Mouse (Mus musculus) embryonic facial prominence, embryonic 15.5 days (tissue): ENCODE data around the gene Sec14l3. TPM values are rescaled to one million over a fixed set of nuclear protein-coding genes. Genes with fewer than 3 reads are reported as not detected.
A peak's percentile ranks its signal among the peaks of the same experiment; 100 is the strongest.

Experiments
- ATAC-seq: fragments of 200-750 bp; cut with Nextera tagmentation; 2 replicates; pipeline ENCODE4 v1.8.0; 2017; ENCODE audit warnings: low read depth, moderate TSS enrichment; ENCODE audit not compliant: insufficient number of reproducible peaks, low FRiP score, low TSS enrichment
- H3K27ac ChIP-seq: fragments of 300-500 bp; sonication (generic); replicated peaks from 2 replicates; pipeline ENCODE4 v1.5.1; 2015; ENCODE audit warnings: mild to moderate bottlenecking, inconsistent platforms
- H3K27me3 ChIP-seq: fragments of 300-500 bp; sonication (generic); 2 replicates; pipeline ENCODE4 v1.6.1; 2015; ENCODE audit warnings: inconsistent platforms
- H3K36me3 ChIP-seq: fragments of 300-500 bp; sonication (generic); 2 replicates; pipeline ENCODE4 v1.6.1; 2015; ENCODE audit warnings: mild to moderate bottlenecking, inconsistent platforms
- H3K4me1 ChIP-seq: fragments of 300-500 bp; sonication (generic); 2 replicates; pipeline ENCODE4 v1.6.1; 2015; ENCODE audit warnings: inconsistent platforms
- H3K4me2 ChIP-seq: fragments of 300-500 bp; sonication (generic); replicated peaks from 2 replicates; pipeline ENCODE4 v1.6.1; 2015; ENCODE audit warnings: mild to moderate bottlenecking, inconsistent platforms
- H3K4me3 ChIP-seq: fragments of 300-500 bp; sonication (generic); replicated peaks from 2 replicates; pipeline ENCODE4 v1.5.1; 2015; ENCODE audit warnings: mild to moderate bottlenecking, inconsistent platforms
- H3K9ac ChIP-seq: fragments of 300-500 bp; sonication (generic); 2 replicates; pipeline ENCODE4 v1.6.1; 2015; ENCODE audit warnings: inconsistent platforms
- H3K9me3 ChIP-seq: fragments of 300-500 bp; sonication (generic); replicated peaks from 2 replicates; pipeline ENCODE4 v1.6.1; 2016; ENCODE audit warnings: inconsistent platforms
- WGBS: fragments of 180-500 bp; shearing (Covaris S2); methylation state at CpG from one replicate; pipeline ENCODE4 v1.1.7; 2015; 5-methylcytosine and 5-hydroxymethylcytosine counted together
- polyA plus RNA-seq: library from polyadenylated mRNA; unstranded; fragments of >200 nt; fragmentation: Nextera tagmentation; extraction: Ambion mirVana; gene quantifications from 2 replicates; pipeline ENCODE4 v1.2.1, GENCODE M21; 2015

Gene Sec14l3
- polyA plus RNA-seq, 1 experiment from 2014 or later, result 16.1 TPM

- WGBS, result 87% methylated on average over 4 of the region's 4 CpGs
- Histone ChIP-seq H3K4me2 (no peak overlapping the region), H3K9ac (no peak overlapping the region), H3K4me3 (no peak overlapping the region), H3K27me3 (no peaks in the 10 kb centered on the region), H3K9me3 (no peaks in the 10 kb centered on the region), H3K4me1 (no peaks in the 10 kb centered on the region), H3K27ac (no peak overlapping the region), H3K36me3 (no peaks in the 10 kb centered on the region)
- no peak for ATAC-seq
These were observed 2.1 kb upstream of the Sec14l3 start for GRCm38 (mm10) chr11:4062523-4062922.

GRCm38 (mm10) chr11:4062981-4063380 lies 1.7 kb upstream of the Sec14l3 start:
- Histone ChIP-seq H3K4me3 (no peak overlapping the region), H3K27ac (no peak overlapping the region), H3K36me3 (no peaks in the 10 kb centered on the region), H3K4me2 (no peak overlapping the region), H3K27me3 (no peaks in the 10 kb centered on the region), H3K9ac (no peak overlapping the region), H3K4me1 (no peaks in the 10 kb centered on the region), H3K9me3 (no peaks in the 10 kb centered on the region)
- 37% methylated on average over 6 of the region's 6 CpGs for WGBS
- no peak for ATAC-seq

DNA sequence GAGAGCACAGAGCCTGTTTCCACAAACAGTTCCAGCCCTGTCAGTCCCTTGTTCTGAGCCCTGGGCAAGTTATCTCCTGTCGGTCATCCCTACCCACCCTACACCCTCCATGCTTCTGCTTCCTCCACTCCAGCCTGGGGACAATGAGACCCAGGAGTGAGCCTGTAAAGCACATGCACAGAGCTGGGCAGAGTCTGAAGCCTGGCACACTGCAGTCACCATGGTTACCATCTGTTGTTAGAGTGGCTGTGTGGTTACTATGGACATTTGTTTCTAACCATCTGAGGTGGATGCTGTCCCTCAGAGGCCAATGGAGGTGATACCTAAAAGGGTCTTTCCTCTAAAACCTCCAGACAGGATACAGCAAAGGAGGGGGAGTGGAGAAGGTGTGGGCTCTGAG lies 5.0 kb downstream of the Sec14l3 start:
- no peaks in the 10 kb centered on the region for H3K4me1 ChIP-seq
- no peaks in the 10 kb centered on the region for H3K36me3 ChIP-seq
- WGBS, result 68% methylated on average over 1 of the region's 1 CpGs
- no peaks in the 10 kb centered on the region for H3K27me3 ChIP-seq
- ATAC-seq, result no peak
- H3K9me3 ChIP-seq, result no peaks in the 10 kb centered on the region
- H3K9ac ChIP-seq, result no peak overlapping the region
- no peak overlapping the region for H3K4me2 ChIP-seq
- H3K4me3 ChIP-seq, result no peak overlapping the region
- no peak overlapping the region for H3K27ac ChIP-seq

GRCm38 (mm10) chr11:4076633-4077032 lies 12.0 kb downstream of the Sec14l3 start:
- Histone ChIP-seq H3K4me1 (no peaks in the 10 kb centered on the region), H3K4me2 (no peak overlapping the region), H3K9me3 (no peaks in the 10 kb centered on the region), H3K4me3 (no peak overlapping the region), H3K9ac (no peak overlapping the region), H3K27ac (no peak overlapping the region), H3K36me3 (no peaks in the 10 kb centered on the region), H3K27me3 (no peaks in the 10 kb centered on the region)
- no peak for ATAC-seq
- 16% methylated on average over 8 of the region's 8 CpGs for WGBS

DNA sequence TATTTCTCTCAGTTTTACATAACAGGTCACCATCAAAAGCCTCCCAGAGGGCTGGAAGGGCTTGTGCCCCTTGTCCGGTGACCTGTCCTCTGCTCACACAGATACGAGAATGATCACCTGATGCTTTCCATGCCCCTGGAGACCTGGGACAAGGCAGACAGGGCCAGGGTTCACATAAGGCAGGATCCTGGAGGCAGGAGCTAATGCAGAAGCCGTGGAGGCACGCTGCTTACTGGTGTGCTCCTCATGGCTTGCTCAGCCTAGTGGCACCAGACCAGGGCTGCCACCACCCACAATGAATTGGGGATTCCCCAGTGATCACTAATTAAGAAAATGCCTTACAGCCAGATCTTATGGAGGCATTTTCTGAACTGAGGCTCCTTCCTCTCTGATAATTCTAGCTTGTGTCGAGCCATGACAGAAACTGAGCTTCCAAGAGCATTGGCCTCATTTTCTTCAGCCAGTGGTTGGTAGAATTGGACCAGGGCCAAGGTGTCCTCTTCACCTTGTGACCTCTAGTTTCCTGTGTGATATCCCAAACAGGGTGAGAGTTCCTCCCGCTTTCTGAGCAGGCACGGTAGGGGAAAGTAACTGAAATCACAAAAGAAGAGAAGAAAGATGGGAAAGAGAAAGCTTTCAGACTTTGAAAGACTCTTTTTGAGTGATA lies 13.8 kb downstream of the Sec14l3 start:
- no peak overlapping the region for H3K4me2 ChIP-seq
- no peak overlapping the region for H3K27ac ChIP-seq
- H3K9me3 ChIP-seq, result no peaks in the 10 kb centered on the region
- H3K27me3 ChIP-seq, result no peaks in the 10 kb centered on the region
- ATAC-seq, result no peak
- no peaks in the 10 kb centered on the region for H3K4me1 ChIP-seq
- no peak overlapping the region for H3K4me3 ChIP-seq
- WGBS, result 84% methylated on average over 7 of the region's 7 CpGs
- no peak overlapping the region for H3K9ac ChIP-seq
- H3K36me3 ChIP-seq, result no peaks in the 10 kb centered on the region

GRCm38 (mm10) chr11:4080219-4080618 lies 15.6 kb downstream of the Sec14l3 start:
- H3K27ac ChIP-seq, result no peak overlapping the region
- H3K4me3 ChIP-seq, result no peak overlapping the region
- H3K4me1 ChIP-seq, result no peaks in the 10 kb centered on the region
- no peak overlapping the region for H3K4me2 ChIP-seq
- no peaks in the 10 kb centered on the region for H3K27me3 ChIP-seq
- no peak for ATAC-seq
- no peaks in the 10 kb centered on the region for H3K9me3 ChIP-seq
- 9% methylated on average over 4 of the region's 4 CpGs for WGBS
- no peaks in the 10 kb centered on the region for H3K36me3 ChIP-seq
- H3K9ac ChIP-seq, result no peak overlapping the region

DNA sequence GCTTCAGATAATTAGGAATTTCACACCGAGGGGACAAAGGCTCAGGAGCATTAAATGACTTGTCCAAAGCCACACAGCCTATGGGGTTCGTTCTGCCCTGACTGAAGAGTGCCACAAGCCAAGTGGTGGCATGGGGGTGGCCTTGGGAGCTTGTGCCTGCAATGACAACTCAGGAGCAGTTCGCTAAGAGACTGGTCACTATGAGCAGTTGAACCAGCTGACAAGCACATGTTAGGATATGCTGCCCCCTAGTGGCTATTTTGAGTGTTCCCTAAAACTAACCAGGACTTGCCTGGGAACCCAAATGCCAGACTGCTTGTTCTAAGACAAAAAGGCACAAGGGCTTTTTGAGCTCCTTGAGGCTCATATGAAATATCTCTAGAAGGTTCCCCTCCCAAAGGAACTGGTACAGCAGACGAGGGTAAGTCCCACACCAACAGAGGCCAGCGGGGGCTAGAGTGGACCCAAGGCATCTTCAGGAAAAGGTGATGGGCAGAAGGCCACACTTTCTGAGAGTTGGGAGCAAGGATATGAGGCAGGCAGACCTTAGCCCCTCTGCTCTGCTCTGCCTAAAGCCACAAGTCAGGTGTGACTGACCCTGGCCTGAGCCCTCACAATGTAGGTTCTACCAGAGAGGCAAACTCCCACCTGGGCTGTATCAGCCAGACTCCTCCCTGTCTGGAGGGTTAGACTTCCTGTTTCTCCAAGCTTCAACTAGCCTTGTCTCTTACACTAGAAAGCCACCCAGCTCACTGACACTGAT lies 18.9 kb downstream of the Sec14l3 start:
- Histone ChIP-seq H3K27me3 (no peaks in the 10 kb centered on the region), H3K27ac (no peak overlapping the region), H3K4me1 (no peaks in the 10 kb centered on the region), H3K9ac (no peak overlapping the region), H3K9me3 (no peaks in the 10 kb centered on the region), H3K4me2 (no peak overlapping the region), H3K36me3 (no peaks in the 10 kb centered on the region), H3K4me3 (no peak overlapping the region)
- ATAC-seq, result no peak
- 30% methylated on average over 5 of the region's 5 CpGs for WGBS

DNA sequence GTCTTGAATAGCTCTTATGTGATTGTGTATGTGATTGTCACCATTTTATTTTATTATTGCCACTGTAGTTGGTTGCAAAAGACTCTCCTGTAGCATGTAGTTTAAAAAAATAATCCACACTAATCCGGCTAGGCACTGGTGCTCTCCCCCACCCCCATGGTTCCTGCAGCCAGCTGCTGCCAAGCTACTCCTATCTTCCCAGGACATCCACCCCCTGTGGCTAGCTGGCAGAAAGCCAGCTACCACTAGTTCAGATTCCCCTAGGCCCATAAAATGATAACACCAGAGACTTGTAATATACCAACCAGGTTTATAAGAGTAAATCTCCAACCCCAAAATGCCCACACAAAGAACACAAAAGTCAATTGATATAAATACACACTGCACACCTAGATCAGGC lies 21.6 kb downstream of the Sec14l3 start:
- Histone ChIP-seq H3K27ac (no peak overlapping the region), H3K4me3 (no peak overlapping the region), H3K4me2 (no peak overlapping the region), H3K9me3 (no peaks in the 10 kb centered on the region), H3K36me3 (no peaks in the 10 kb centered on the region), H3K9ac (no peak overlapping the region), H3K4me1 (no peaks in the 10 kb centered on the region), H3K27me3 (no peaks in the 10 kb centered on the region)
- no peak for ATAC-seq
- 68% methylated on average over 1 of the region's 1 CpGs for WGBS

- no peak overlapping the region for H3K4me3 ChIP-seq
- H3K27me3 ChIP-seq, result no peaks in the 10 kb centered on the region
- no peak overlapping the region for H3K27ac ChIP-seq
- ATAC-seq, result no peak
- H3K36me3 ChIP-seq, result peaks cover 3% of the 10 kb centered on the region; the same call in 1 of the 2 replicates
- H3K9ac ChIP-seq, result no peak overlapping the region
- 43% methylated on average over 2 of the region's 2 CpGs for WGBS
- H3K4me2 ChIP-seq, result no peak overlapping the region
- H3K4me1 ChIP-seq, result no peaks in the 10 kb centered on the region
- no peaks in the 10 kb centered on the region for H3K9me3 ChIP-seq
These were observed 22.6 kb downstream of the Sec14l3 start for GRCm38 (mm10) chr11:4087267-4087666.

DNA sequence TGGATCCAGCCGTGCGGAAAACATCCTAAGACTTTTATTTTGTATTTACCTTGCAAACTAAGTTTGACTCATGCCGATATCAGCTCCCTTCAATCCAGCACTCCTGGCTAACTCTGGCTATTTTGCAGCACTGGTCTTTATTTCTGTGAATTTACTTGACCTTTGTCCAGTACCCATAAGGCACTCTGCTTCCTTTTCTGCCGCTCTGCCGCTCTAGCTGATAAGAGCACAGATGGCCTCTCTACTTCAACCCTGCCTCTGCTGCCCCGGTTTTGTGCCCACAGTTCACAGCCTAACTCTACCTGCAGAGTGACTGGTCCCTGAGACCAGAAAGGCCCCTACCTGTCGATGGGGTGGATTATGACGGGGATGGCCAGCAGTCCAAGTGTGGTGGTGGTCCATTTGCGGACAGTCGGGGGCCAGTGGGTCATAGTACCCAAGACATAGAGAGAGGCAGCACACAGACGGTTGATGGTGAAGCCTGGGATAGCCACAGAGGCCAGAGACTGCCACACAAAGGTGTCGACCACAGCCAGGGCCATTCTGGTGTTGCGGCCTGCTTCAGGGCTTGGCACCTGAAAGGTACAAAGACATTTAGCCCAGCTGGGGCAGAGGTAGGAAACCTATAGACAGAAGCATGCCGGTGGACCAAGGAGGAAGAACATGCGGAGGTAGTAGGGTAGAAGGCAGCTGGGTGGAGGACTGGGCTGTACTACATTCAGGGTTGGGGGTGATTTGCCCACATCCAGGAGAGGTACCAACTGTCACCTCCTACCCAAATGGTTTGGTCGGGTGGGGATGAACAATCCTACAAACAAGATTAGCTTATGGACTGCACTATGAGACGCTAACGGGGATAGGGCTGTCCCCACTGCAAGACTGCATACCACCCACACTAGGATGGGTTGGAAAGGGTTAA lies 29.1 kb downstream of the Sec14l3 start:
- H3K4me3 ChIP-seq, result 0 out of 2 replicates have a peak overlapping the region, but pooled peaks have one; percentile 56
- H3K27ac ChIP-seq, result no peak overlapping the region
- H3K27me3 ChIP-seq, result no peaks in the 10 kb centered on the region
- H3K9ac ChIP-seq, result no peak overlapping the region
- no peaks in the 10 kb centered on the region for H3K9me3 ChIP-seq
- peak overlapping the region; percentile 74 for H3K4me2 ChIP-seq
- H3K4me1 ChIP-seq, result peaks cover 25% of the 10 kb centered on the region
- peaks cover 6% of the 10 kb centered on the region; the same call in 1 of the 2 replicates for H3K36me3 ChIP-seq
- 85% methylated on average over 18 of the region's 18 CpGs for WGBS
- no peak for ATAC-seq
